Mouse (Mus musculus) hematopoietic stem cell, adult 5-6 weeks (primary cell): ENCODE data around the gene AC124108.1. TPM values are rescaled to one million over a fixed set of nuclear protein-coding genes. Genes with fewer than 3 reads are reported as not detected.

Source experiments
- ATAC-seq, 2 experiments: fragments of 125-278 bp in 1 of 2; replicated peaks in 1 of 2; 2 replicates each; pipeline ENCODE4 v1.8.0; 2016 to 2017; ENCODE audit warnings: inconsistent platforms in 2 of 2, mild to moderate bottlenecking in 2 of 2, moderate number of reproducible peaks in 2 of 2, low read depth in 1 of 2, moderate TSS enrichment in 1 of 2; ENCODE audit not compliant: low FRiP score in 2 of 2, poor library complexity in 2 of 2, severe bottlenecking in 2 of 2, insufficient read depth in 1 of 2, low TSS enrichment in 1 of 2
- total RNA-seq: library from RNA; stranded (forward); fragments of 172-1452, 232-1000 nt; gene quantifications from 2 replicates; pipeline ENCODE4 v1.2.3, GENCODE M21; 2017

The AC124108.1 gene
- total RNA-seq, 1 experiment from 2014 or later, result not detected

DNA sequence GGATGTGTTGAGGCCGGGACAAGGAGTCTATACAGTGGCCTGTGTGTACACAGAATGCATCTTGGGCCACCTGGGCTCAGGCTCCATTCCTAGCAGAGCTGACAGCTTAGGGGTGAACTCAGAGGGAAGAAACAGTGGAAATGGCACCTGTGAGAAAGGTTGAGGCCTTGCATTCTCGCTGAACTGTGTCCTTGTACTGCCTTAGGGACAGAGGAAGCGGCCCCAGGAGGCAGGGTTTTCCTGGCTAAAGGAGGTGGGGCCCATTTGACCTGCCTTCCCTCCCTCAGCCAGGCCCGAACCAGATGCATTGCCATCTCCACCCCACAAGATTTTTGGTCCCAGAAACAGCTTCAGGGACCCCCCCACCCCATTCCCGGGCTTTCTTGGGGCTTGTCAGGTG, 4.4 kb downstream of the AC124108.1 start:
- no peak for ATAC-seq

DNA sequence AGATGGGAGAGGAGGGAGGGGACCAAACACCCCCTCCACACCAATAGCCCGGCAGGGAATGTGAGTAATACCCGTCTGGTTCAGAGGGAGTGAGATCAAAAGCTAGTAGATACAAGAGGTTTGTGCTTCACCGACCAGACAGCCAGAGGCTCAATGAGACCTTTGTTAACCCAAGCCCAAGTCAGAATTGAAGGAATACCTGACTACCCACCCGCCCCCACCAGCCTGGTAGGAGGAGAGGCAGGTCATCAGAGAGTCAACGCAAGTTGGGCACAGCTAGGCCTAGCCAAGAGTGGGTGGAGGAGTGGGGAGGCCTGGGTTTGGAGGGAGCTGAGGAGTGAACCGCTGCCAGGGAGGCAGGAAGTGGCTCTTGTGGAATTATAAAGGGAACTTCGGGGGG, 5.1 kb downstream of the AC124108.1 start:
- ATAC-seq, result no peak

DNA sequence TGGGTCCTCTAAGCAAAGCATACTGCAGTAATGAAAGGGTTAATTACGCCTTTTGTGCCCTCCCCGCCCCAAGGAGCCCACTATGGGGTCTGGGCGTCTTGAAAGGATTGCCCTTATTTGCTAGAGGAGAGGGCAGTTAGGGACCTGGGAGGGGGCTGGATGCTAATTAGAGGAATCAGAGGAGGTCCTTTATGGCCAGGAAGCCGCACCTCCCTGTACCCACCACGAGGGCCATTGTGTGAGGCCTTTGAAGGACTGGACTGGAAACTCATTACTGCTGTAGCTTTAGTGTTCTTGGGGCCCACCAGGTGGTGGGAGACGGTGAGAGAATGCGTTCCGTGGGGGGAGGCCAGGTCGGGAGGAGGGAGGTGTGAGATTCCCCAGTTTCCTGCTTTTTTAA, 6.4 kb downstream of the AC124108.1 start:
- no peak for ATAC-seq

DNA sequence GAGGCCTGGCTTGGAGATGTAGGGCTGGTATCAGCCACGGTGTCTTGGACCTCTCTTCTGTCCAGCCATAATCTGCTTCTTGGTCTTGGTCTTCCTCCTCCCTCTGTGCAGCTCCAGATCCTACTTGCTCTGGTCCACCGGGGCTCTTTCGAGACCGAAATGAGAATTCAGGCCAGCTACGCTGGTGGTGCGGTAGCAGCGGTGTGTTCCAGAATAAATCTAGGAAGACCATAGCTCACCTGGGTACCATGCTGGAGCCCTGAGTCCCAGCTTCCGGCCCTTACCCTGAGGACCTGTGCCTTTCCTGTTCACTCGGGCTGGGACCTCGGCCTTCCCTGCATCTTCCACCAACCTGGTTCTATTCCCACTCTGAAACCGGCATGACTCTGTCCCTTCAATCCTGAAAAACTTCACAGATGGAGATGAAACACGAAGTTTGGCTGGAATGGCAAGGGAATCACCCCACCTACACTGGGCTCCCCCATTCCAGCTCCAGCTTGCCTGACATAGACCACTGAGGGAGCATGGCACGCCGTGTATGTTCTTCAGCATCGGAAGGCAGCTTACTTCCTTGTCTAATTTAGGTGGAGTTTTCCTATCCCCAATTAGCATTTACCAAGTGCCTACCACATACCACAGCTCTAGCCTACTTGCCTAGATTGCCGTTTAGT, 7.3 kb downstream of the AC124108.1 start:
- ATAC-seq, result no peak

DNA sequence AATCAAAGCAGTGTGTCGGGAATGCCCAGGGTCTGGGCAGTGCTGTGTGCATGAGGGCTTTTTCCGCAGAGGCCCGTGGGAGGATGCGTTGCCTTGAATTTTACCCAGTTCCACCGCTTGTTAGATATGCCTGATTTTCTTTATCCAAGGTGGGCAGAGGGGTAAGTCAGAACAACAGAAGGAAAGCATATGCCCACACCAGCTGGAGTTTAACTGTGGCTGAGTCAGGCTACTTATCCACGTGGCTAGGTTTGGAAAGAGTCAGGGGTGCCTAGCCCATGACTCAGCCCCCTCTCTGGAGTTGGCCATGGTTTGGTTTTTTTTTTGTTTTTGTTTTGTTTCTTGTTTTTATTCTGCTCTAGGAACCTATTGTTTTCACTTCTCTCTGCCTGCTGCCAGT, 8.0 kb downstream of the AC124108.1 start:
- ATAC-seq, result no peak

DNA sequence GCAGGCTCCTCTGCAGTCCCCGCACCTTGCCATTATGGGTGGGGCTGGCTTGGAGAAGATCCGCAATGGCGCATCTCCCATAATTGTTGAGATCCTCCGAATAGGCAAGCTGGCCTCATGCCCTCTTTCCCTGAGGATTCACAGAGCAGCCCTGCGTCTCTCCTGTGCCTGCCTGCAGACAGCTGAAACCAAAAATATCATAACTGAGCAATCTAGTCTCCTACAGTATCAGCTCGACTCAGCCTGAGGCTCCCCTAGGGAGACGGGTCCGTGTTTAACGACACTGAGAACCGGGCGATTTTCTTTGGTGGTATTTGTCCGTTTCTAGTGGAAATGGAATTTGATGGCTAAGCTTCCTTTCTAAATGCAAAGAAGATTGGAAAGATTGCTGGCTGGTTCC, 8.7 kb downstream of the AC124108.1 start:
- no peak for ATAC-seq

DNA sequence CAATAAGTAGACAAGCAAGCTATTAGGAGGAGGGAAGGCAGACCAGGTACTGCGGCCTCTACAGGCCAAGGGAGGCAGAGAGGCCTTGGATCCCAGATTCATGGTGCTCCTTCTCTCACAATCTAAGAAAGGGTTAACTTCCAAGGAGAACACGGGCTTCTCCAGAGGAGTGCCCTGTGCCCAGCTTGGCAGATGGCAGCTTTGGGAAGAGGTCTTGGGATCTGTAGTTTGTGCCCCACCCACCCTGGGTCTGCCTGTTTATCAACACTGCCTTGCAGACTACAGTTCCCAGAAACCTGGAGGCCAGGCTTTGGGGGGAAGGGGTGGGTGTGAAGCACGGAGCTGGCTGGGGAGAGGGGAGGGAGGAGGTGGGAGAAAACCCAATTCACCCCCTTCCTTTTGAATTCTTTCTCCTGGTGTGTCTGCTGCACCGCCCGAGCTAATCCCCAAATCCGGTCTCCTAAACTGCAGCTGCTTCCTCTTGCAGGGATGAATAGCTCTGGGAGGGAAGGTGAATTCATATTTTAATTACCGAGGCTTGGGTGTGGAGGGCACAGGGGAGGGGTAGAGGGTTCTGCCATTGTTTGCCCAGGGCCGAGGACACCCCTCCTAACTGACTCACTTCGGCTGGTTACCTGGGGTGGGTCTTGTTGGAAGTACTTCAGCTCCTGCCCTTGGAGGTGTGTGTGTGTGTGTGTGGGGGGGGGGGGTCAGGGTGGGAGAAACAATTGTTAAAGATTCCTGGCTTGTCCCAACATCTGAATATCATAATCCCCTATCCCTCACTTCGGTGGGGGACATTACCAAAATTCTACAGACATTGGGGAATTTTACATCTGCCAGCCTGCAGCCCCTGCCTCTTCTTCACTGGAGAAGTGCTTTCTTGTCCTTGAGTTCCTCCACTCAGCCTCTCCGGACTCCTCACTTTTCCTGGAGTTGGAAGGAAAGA, 9.6 kb downstream of the AC124108.1 start:
- no peak for ATAC-seq

DNA sequence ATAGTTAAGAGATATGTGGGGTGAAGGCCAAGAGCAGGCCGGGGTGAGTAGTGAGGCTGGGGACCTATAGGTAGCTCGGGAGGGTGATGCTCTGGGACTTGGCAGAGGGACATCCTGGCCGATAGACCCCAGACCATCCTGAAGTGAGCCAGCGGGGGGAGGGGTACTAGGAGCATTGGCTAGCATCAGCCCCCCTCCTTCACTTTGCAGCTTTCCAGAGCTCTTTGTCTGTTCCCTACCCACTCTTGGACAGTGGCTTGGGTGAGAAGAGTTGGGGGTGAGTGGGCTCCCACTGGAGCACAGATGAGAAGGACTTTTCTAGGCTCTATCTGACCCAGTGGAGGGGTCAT, 10.2 kb downstream of the AC124108.1 start:
- no peak for ATAC-seq

DNA sequence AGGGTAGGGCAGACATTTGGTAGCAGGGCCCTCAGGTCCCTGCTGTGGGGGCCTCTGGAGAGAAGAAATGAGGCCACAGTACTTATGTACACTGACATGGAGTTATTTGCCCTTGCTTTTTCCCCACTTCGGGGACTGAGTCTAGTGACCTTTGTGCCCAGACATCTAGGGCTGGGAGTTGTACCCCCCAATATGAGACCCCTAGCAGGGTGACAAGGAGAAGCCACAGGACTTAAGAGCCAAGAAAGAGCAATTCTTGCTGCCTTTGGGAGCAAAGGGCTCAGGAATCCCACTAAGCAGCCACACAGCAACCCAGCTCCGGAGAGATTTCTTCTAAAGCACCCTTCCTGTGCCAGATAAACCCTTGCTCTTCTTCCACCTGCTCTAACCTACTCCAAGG, 10.7 kb downstream of the AC124108.1 start:
- no peak for ATAC-seq

DNA sequence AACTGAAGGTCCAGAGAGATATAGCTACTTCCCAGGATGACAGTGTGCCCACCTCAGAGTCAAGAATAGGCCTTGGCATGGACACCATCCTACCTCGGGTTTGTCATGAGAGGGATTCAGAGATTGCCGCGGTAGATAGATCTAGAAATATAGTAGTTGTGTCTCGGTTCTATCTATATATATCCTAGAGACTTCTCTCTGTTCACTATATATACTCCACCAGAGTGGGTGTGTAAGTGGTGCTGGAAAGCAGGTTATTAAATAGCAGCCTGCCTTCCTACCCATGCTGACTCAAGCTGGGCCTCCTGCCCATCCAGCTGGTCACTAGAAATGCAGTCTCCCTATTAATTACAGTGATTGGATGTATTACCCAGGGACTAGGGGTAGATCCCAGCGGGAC, 11.5 kb downstream of the AC124108.1 start:
- ATAC-seq, result no peak

DNA sequence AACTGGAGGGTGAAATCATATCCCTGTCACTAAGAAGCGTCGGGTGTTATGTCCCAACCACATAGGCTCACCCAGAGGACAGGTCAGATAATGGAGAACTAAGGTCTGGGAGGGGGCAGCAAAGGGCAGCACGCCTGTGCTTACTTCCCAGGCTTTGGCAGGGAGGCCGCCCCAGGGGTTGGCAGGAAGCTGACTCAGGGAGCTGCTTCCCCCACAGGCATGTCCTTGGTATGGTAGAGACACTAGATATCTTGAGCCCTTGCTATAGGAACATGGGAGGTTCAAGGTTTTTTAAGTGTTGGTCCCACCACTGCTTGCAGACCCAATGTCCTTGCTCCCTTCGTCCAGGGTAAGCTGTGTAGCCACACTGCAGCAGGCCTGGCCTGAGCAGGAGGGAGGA, 14.7 kb downstream of the AC124108.1 start:
- no peak for ATAC-seq

DNA sequence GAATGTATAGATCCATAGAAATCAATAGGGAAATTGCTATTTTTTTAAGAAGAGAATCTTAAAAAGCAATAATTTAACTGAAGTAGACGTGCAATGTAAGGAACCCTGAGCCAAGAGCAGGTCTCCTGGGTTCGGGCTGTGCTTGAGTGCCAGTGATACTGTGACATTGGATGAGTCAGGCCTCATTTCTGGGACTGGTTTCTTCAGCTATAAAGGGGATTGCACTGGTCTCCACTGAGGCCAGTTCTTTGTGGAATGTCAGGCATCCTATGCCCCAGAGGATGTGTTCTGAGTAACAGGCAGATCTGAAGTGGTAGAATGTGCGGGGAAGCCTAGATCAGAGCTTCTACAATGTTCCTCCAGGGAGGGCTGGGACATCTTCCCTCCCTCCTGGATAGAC, 15.6 kb downstream of the AC124108.1 start:
- no peak for ATAC-seq

DNA sequence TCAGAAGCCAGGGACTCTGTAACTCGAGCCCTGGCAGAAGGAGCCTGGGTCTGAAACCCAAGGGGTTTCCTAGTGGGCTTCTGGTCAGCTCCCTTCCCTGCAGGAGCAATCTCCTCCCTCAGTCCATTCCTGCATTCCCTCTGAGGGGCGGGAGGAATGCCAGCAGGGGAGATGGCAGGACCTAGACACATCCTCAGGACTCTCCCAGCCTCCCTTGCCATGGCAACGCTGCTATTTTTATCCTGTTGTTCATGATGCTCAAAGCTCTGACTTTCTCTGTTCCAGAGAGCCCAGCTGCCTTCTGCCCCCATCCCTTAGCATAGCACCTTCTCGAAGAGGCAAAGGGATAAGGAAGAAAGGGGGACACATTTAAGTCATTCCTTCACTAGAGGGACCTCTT, 16.9 kb downstream of the AC124108.1 start:
- no peak for ATAC-seq

DNA sequence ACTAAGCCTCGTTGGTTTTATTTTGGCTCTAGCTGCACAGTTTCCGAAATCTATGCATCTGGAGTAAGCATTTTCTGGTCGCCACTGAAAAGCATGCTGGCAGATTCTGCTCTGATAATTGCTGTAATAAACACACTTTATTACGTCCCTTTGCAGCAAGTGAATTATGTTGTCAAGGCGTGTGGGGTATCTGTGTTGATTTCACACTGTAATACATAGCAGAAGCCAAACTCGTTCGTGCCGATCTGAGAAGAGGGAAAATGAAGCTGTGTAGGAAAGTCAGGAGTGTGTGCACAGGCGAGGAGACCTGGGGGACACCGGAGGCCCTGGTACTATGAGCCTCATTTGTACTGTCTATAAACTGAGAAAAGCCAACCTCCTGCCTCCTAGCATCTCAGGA, 18.1 kb downstream of the AC124108.1 start:
- no peak for ATAC-seq

DNA sequence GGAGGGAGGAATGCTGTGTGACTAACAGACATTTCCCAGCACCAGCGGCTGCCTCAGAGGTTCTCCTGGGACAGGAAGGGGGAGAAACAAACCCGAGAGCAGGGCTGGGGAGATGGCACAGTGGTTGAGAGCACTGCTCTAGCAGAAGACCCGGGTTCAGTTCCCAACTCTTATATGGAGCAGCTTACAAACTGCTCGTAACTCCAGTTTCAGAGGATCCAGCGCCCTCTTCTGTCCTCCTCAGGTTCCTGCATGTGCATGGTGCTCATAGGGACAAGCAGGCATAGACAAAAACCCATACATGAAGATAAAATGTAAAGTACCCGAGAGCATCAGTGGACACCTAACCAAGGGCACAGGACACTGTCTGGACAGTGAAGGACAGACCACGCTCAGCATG, 19.7 kb downstream of the AC124108.1 start:
- no peak for ATAC-seq

DNA sequence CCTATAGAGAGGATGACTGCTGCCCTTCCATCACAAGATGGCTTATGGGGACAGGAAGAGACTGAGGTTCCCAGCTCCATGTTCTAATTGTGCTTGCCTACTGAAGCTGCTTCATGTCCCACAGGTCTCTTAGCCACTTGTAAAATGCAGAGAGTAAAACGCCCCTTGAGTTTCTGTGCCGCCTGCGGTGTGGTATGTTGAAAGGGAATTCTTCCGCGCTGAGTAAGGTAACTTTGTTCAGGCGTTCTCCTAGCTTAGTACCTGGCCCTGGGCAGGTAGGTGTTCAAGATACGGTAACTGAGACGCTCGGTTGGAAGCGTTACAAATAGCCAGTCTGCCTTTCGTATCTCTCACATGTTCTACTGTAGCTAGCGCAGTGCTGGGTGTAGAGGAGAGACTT, 20.4 kb downstream of the AC124108.1 start:
- ATAC-seq, result no peak

DNA sequence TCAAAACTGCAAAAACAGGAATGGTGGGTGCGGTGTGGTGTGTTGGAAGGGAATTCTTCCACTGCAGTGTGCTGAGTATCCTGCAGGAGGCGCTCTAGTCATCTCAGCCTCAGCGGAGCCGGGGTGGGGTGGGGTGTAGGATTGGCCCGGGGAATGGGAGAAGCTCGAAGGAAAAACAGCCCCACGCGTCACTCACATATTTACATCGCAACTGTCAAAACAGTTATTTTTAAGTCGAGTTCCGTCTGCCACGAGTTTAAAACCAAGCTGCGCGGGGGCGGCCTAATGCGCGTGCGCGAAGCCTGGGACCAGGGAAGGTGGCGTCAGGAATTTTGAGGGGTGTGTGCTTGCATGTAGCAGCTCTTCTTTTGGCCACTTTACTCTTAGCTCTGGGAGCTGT, 21.0 kb downstream of the AC124108.1 start:
- ATAC-seq, result peak in 1 of 2 experiments; percentile 56; a peak in 1 of 4 replicates

DNA sequence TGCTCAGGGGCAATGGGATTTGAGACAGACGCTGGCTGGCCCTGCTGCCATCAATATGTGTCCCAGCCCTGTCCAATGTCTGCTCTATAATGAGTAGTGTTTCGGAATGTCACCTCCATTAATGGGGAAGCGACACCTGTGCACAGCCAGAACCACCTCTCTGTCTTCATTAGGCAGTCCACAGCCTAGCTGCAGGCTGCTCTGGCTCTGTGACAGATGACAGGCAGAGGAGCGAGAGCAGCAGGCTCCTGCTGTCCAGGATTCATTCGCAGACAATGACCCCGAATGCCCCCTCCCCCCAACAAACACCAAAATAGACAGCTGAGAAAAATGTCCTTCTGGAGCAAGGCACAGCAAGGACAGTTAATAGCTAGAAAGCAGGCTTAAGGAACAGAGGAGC, 21.8 kb downstream of the AC124108.1 start:
- no peak for ATAC-seq

DNA sequence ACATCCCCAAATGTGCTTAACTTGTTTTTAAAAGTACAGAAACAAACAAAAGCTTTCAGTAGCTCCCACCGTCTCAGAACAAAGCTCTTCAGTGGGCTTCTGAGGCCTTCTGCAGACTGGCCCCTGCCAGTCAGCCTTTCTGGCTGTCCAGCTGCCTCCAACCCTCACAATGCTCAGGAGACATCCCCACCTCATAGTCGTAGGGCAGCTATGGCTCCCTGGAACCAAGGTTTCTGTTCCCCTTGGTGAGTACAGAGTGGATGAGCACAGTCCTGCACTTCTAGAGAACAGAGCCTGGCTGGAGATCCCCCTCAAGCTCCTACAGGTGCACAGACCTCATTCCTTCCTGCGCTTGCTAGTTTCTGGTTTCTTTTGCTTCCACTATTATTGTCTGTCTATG, 25.0 kb downstream of the AC124108.1 start:
- no peak for ATAC-seq
